Mouse (Mus musculus) stomach, postnatal 0 days (tissue): ENCODE measurements around the gene Sertad1.

Experiments
- CTCF ChIP-seq: IDR thresholded peaks from 2 replicates; pipeline ENCODE4 v1.5.1; 2016; ENCODE audit warnings: antibody characterized with exemption, low read depth, mild to moderate bottlenecking, moderate library complexity
- EP300 ChIP-seq: optimal IDR thresholded peaks from 2 replicates; pipeline ENCODE3; 2016; ENCODE audit warnings: antibody characterized with exemption

DNA sequence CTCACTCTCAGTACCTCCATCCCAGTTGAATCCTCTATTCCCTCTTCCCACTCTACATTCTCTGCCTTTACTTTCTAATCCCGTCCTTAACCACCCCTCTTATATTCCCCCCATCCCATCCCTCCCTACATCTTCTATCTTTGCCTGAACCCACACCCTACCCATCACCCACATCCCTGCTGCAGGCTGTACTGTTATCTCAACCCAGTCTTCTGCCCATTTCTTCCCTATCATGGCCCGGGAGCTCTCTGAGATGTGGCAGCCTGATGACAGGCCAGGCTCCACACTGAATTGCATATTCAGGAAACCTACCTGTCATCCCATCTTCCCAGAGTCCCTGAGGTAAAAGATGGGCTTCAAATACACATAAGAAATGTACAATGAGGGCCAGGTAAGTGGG is 52.1 kb downstream of the Sertad1 start:
- TF ChIP-seq CTCF (no peak), EP300 (no peak)
